Mouse (Mus musculus): Measurements from ENCODE around the gene Kcnip3.

The Kcnip3 gene

GRCm38 (mm10) chr2:127522006-127522441 lies at the start of gene Kcnip3:
Gene Kcnip3, minus strand, starts transcription at chr2:127522094.
- no peak for DNase-seq (ENCODE audit: low read depth, low spot score)

GRCm38 (mm10) chr2:127559070-127559966 lies 37.4 kb upstream of the Kcnip3 start:
- peak; percentile 94 for DNase-seq (ENCODE audit: low read depth, low spot score)

- no peak for DNase-seq (ENCODE audit: low read depth, low spot score)
Observed at GRCm38 (mm10) chr2:127551078-127551477, 29.2 kb upstream of the Kcnip3 start.

DNA sequence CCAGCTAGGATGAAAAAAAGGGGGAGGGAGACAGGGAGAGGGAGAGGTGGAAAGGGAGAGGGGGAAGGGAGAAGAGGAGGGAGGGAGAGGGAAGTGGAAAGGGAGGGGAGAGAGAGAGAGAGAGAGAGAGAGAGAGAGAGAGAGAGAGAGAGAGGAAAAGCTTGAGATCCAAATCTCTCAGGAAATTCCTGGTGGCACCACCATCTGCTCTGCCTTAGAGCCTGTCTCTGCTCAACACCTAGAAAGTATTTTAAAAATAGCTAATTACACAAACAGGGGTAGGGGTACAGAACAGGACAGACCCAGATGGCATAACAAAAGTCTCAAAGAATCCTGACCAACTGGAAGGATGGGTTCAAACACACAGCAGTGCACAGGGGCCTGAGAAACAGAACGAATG lies 28.6 kb upstream of the Kcnip3 start:
- no peak for DNase-seq (ENCODE audit: low read depth, low spot score)

DNA sequence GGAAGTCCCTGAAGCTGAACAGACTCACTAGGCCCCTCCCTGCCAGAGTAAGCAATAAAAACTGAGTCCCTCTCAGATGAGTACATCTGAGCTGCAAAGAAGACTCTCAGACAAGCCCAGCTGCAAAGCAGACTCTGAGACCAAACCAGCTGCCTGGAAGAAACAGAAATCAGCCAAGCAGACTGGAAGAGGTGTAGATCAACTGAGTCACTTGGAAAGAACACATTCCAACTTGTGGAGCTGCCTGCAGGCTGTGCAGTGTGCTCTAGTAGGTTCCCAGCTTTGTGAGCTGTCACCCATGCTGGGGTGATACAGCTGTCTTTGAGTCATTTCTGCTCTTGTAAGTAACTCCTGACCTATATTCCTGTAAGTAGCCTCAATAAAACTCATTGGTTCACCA lies 27.8 kb upstream of the Kcnip3 start:
- no peak for DNase-seq (ENCODE audit: low read depth, low spot score)

GRCm38 (mm10) chr2:127548342-127549074 lies 26.6 kb upstream of the Kcnip3 start:
- no peak for DNase-seq (ENCODE audit: low read depth, low spot score)

DNA sequence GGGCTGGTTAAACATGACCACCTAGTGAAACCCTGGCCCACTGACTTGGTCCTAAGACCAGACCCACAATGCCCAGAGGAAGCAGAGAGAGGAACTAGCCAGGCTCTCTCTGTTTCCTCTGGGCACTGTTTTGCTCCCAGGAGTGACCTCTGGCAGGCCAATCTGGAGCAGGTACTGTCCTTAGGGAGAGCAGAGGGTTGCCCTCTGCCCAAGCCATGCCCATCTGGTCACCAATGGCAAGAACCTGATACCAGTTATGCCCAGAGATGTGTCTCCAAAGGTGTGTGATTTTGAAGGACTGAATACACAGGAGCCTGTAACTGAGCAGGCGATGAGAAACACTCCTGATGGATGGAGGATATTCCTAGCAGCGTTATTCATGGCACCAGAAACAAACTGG lies 19.8 kb upstream of the Kcnip3 start:
- no peak for DNase-seq (ENCODE audit: low read depth, low spot score)

DNA sequence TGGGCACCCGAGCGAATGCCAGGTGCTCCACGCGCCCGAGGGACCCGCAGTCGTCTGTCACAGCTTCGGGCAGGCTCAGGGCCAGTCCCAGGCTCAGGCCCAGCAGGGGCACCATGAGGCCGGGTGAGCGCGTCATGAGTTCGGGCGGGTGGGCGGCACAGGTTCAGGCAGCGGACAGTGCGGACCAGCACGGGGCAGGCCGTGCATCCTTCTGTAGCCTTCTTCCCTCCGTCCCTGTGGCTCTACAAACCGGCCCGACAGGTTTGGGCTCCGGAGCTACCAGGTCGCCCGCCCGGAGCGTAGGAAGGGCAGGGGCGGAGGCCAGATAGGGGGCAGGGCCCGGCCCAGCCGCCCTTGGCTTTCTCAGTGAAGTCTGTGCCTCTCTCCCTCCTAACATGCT lies 19.3 kb upstream of the Kcnip3 start, which contains the start of gene Prom2:
Gene Prom2 (minus strand): TSS at position 283 of the 400 bp plus-strand sequence.
- no peak for DNase-seq (ENCODE audit: low read depth, low spot score)

- no peak for DNase-seq (ENCODE audit: low read depth, low spot score)
Observed at GRCm38 (mm10) chr2:127539494-127539893, 17.6 kb upstream of the Kcnip3 start.

DNA sequence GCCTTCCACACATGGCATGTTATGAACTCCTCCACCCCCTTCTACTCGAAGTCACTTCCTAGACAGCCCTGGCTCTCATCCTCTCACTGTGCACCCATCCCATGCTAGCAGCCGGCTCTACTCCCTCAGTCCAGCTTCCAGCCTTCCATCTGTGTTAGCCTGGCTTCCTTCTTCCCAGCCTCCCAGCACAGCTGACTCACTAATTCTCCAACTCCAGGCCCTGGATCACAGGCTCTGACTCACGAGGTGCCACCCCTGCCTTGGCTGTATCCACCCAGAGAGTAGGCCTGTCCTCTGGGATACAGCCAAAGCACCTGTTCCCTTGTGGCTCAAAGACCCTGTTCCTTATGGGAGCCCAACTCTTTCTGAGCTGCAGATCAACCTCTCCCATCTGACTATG lies 15.7 kb upstream of the Kcnip3 start:
- DNase-seq (ENCODE audit: low read depth, low spot score) = no peak

DNA sequence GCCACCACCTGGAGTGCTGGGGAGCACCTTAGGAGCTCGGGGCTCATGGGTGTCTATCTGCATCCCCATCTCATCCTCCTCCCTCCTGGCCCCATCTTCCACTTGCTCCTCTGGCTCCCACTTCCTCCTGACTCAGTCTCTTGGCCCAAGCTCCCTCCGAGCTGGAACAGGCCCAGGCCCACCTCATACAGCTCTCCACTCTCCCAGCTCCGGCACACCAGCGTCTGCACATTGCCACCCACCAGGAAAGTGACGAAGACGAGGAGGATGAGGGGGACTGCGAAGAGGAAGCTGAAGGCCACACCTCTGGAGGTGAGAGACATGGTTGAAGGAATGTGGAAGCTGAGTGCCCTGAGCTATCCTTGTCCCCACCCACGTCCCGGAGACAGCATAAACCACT lies 13.5 kb upstream of the Kcnip3 start:
- DNase-seq (ENCODE audit: low read depth, low spot score) = no peak

GRCm38 (mm10) chr2:127532379-127532778 lies 10.5 kb upstream of the Kcnip3 start:
- peak; percentile 75 for DNase-seq (ENCODE audit: low read depth, low spot score)

GRCm38 (mm10) chr2:127531592-127531991 lies 9.7 kb upstream of the Kcnip3 start:
- DNase-seq (ENCODE audit: low read depth, low spot score) = no peak

DNA sequence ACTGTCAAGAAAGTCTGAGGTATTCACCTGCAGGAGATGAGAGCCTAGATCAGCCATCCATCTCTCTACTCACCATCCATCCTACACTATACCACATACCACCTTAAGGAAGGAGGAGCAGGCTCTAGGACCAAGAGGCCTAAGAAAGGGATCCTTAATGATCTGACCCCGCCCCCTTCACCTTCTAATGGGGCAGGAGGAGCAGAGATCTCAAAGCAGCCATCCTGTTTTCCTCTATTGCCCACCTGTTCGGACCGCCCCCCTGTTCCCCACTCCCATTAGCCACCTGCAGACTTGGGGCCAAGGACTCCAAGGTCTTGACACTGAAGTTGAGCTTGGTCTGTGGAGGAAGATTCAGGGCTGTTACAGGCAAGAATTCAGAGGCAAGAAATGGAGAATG lies 8.5 kb upstream of the Kcnip3 start:
- DNase-seq (ENCODE audit: low read depth, low spot score) = no peak

GRCm38 (mm10) chr2:127525004-127525775 lies 3.3 kb upstream of the Kcnip3 start:
- DNase-seq (ENCODE audit: low read depth, low spot score) = no peak

DNA sequence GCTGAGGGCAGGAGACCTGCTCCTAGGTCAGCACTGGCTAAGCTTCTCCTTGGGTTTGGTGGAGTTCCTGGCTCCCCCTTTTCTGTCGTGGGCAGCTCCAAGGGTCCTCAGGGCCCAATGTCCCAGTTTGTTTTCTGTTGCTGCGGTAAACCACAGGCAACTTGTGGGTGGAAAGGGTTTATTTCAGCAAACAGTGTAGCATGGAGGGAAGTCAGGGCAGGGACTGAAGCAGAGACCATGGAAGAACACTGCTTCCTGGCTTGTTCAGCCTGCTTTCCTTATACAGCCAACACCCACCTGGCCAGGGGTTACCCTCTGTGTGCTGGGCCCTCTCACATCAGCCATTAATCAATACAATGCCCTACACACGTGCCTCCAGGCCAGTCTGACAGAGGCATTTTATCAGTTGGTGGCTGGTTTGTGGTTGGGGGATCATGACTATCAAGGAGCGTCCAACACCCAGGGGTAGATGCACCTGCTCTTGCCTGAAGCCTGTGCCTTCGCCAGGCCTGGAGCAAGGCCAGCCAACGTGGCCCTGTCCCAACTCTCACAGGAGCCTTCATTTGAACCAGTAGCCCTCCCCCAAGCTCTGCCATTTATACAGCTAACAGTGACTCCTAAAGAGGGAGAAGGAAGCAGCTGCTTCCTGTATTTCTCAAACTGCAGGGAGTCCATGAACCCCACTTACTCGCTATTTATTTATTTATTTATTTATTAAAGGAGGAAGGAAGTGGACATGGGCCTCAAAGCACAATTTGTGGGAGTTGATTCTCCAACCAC lies 2.2 kb upstream of the Kcnip3 start:
- DNase-seq (ENCODE audit: low read depth, low spot score) = no peak

DNA sequence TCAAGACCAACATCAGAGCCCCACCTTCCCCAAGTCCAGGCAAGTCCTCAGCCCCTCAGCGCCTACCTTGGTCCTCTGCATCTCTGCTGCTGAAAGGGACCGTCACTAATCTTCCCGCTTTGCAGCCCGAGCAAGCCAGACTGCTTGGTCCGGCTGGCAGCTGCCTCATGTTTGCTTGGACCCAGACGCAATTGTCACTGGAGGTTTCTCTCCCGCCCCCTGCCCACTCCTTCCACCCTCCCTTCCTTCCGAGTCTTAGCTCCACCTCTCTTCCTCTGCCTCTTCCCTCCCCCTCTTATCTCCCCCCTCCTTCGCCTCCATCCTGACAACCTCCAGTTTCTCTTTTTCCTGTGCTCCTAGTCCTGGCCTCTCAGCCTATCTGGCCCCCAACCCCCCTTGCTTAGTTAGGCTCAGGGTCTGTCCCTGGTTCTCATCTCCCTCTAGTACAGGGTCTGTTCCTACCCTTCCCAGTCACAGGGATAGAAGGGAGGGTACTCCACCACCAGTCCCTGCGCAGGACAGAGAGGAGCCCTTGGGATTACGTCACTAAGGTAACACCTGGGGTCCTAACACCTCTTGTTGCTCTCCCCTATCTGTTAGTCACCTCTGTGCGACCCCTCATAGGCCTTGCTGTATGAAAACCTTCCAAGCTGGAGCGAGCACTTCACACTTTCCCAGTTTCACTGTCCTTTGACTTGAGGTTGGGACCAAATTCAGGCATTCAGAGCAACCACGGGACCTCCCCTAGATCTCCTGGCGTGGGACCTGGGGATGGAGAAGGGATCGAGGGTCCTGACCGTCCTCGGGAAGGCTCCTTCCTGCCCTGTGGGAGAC lies 505 bp downstream of the Kcnip3 start:
- DNase-seq (ENCODE audit: low read depth, low spot score) = no peak

GRCm38 (mm10) chr2:127520123-127520522 lies 1.8 kb downstream of the Kcnip3 start:
- DNase-seq (ENCODE audit: low read depth, low spot score) = no peak

DNA sequence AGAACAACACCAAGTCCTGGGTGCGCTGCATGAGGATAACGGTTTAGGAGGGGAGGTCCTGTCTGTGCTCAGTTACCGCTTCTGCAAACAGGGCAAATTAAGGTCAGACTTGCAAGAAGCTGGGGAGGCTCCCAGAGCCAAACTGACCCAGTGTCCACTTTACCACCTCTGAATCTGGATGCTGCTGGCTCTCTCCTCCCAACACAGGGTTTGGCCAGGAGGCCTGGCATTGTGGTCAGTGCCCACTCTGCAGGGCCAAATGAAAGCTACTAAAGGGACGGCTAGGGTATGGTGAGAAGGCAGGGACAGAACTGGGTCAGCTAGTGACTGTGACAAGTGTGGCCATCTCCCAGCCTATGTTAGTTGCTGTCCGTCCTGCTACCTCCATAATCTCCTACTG lies 2.6 kb downstream of the Kcnip3 start:
- no peak for DNase-seq (ENCODE audit: low read depth, low spot score)

DNA sequence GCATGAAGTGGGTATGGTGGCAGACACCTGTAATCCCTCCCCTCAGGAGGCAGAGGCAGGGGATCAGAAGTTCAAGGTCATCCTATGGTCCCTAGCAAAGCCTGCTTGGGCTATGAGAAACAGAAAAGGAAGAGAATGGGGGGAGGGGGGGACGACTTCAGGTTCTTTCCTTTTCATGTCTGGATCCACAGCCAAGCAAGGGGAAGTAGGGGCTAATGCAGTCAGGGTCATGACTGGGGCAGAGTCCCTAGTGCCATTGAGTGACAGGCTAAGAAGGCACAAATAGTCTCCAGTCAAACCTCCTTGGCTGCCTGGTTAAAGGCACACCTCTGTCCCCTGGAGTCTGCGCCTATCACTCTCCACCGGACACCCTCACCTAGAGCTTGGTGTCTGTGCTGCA lies 3.1 kb downstream of the Kcnip3 start:
- DNase-seq (ENCODE audit: low read depth, low spot score) = no peak

All from forelimb bud, embryonic 11.5 days (tissue).